Mouse (Mus musculus) hindbrain, embryonic 10.5 days (tissue): ENCODE measurements around the gene Nat8f5. TPM values are rescaled to one million over a fixed set of nuclear protein-coding genes. Genes with fewer than 3 reads are reported as not detected.
"Not testable (repeated sequence)": the region's sequence is repeated elsewhere in the genome, so short reads cannot be mapped to it uniquely, and the experiment has no call there.

Experiments used
- DNase-seq: peaks from one replicate; pipeline ENCODE4 v3.0.0-alpha.2; 2017; ENCODE audit warnings: low spot score
- H3K27ac ChIP-seq: fragments of 300-500 bp; sonication (generic); 2 replicates; pipeline ENCODE4 v1.5.1; 2016; ENCODE audit warnings: mild to moderate bottlenecking, moderate library complexity
- H3K27me3 ChIP-seq: fragments of 300-500 bp; sonication (generic); 2 replicates; pipeline ENCODE4 v1.6.1; 2016; ENCODE audit warnings: mild to moderate bottlenecking; ENCODE audit not compliant: poor library complexity, insufficient read depth, severe bottlenecking
- H3K36me3 ChIP-seq: fragments of 300-500 bp; sonication (generic); 2 replicates; pipeline ENCODE4 v1.6.1; 2016; ENCODE audit warnings: mild to moderate bottlenecking, moderate library complexity
- H3K4me1 ChIP-seq: fragments of 300-500 bp; sonication (generic); replicated peaks from 2 replicates; pipeline ENCODE4 v1.6.1; 2016; ENCODE audit warnings: mild to moderate bottlenecking
- H3K4me3 ChIP-seq: fragments of 300-500 bp; sonication (generic); 2 replicates; pipeline ENCODE4 v1.5.1; 2016; ENCODE audit warnings: mild to moderate bottlenecking, moderate library complexity
- H3K9me3 ChIP-seq: fragments of 300-500 bp; sonication (generic); 2 replicates; pipeline ENCODE4 v1.6.1; 2016; ENCODE audit warnings: mild to moderate bottlenecking, moderate library complexity
- WGBS: fragments of 180-500 bp; shearing (Covaris S2); methylation state at CpG from one replicate; pipeline ENCODE4 v1.1.7; 2016; 5-methylcytosine and 5-hydroxymethylcytosine counted together
- polyA plus RNA-seq: library from polyadenylated mRNA; unstranded; fragments of >200 nt; fragmentation: Nextera tagmentation; extraction: Ambion mirVana; gene quantifications from 2 replicates; pipeline ENCODE4 v1.2.1, GENCODE M21; 2016

Nat8f5 gene
- polyA plus RNA-seq, 1 experiment from 2014 or later, result not detected

DNA sequence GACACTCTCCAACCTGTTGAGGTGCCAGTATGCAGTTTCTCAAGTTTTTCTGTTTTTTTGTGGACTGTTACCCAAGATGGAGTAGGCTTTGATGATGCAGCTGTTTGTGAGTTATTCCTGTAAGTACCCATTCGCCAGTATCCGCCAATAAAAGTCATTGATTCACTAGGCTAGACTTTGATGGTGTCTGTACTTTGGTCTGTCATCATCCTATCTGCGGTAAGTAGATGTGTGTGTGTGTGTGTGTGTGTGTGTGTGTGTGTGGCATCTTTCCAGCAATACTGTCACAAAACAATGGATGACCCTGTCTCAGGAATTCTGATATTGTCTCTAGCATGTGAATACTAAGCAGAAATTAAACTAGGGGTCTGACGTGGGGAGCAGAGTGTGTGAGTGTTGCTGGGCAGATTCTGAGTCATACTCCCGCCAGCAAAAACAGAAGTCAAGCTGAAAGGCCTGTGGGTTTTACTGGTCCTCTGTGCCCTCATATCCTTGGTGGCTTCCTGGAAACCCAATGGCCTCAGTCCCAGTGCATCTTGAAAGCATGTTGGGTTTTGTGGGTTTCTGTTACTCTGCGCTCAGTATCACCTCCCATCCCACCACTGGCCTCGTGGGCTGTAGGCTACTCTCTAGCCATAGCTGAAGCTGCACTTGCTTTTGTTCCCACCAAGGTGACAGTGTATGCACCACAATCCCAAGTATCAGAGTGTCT, 30.4 kb upstream of the Nat8f5 start:
- 89% methylated on average over 7 of the region's 7 CpGs for WGBS
- H3K4me3 ChIP-seq, result no peak overlapping the region
- H3K27ac ChIP-seq, result no peak overlapping the region
- peaks cover 8% of the 10 kb centered on the region for H3K4me1 ChIP-seq
- no peaks in the 10 kb centered on the region for H3K36me3 ChIP-seq
- H3K27me3 ChIP-seq, result no peaks in the 10 kb centered on the region
- H3K9me3 ChIP-seq, result no peaks in the 10 kb centered on the region
- DNase-seq, result no peak

GRCm38 (mm10) chr6:85849240-85849639, 28.5 kb upstream of the Nat8f5 start:
- Histone ChIP-seq H3K27ac (peak overlapping the region; percentile 41; the same call in 1 of the 2 replicates), H3K9me3 (no peaks in the 10 kb centered on the region), H3K4me1 (peaks cover 8% of the 10 kb centered on the region), H3K4me3 (no peak overlapping the region), H3K36me3 (no peaks in the 10 kb centered on the region), H3K27me3 (no peaks in the 10 kb centered on the region)
- 31% methylated on average over 2 of the region's 2 CpGs for WGBS
- no peak for DNase-seq

GRCm38 (mm10) chr6:85848140-85848539, 27.4 kb upstream of the Nat8f5 start:
- no peaks in the 10 kb centered on the region for H3K9me3 ChIP-seq
- WGBS, result 88% methylated on average over 4 of the region's 4 CpGs
- DNase-seq, result no peak
- no peaks in the 10 kb centered on the region for H3K27me3 ChIP-seq
- no peak overlapping the region for H3K4me3 ChIP-seq
- H3K4me1 ChIP-seq, result peaks cover 8% of the 10 kb centered on the region
- no peaks in the 10 kb centered on the region for H3K36me3 ChIP-seq
- H3K27ac ChIP-seq, result no peak overlapping the region

DNA sequence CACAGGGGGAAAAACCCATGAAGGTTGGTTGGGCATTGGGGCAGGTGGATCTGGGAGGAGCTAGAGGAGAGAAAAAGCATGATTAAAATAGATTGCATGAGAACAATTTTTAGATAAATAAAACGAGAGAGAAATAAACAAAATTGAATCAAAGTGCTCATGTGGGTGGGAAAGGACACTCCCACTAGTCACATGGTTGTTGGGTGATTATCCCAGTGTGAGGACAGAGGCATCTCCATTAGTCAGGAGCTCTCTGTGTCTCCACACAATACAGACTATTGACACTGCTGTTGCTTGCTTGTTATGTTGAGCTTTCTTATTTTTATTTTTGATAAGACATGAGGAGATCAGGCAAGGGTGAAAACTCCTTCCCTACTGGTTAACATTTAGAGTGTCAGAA, 26.1 kb upstream of the Nat8f5 start:
- Histone ChIP-seq H3K27me3 (no peaks in the 10 kb centered on the region), H3K27ac (no peak overlapping the region), H3K9me3 (no peaks in the 10 kb centered on the region), H3K36me3 (no peaks in the 10 kb centered on the region), H3K4me1 (peaks cover 8% of the 10 kb centered on the region), H3K4me3 (no peak overlapping the region)
- 59% methylated on average over 1 of the region's 1 CpGs for WGBS
- no peak for DNase-seq

DNA sequence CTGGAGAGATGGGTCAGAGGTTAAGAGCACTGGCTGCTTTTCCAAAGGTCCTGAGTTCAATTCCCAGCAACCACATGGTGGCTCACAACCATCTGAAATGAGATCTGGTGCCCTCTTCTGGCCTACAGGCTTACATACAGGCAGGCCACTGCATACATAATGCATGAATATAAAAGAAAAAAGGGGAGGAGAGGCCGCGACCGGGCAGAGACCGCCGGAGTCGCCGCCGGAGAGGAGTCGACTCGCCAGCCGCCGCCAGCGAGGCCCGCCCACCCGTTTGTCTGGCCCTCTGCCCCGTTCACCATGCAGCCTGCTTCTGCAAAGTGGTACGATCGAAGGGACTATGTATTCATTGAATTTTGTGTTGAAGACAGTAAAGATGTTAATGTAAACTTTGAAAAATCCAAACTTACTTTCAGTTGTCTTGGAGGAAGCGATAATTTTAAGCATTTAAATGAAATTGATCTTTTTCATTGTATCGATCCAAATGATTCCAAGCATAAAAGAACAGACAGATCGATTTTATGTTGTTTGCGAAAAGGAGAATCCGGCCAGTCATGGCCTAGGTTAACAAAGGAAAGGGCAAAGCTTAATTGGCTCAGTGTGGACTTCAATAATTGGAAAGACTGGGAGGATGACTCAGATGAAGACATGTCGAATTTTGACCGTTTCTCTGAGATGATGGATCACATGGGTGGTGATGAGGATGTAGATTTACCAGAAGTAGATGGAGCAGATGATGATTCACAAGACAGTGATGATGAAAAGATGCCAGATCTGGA, 23.1 kb upstream of the Nat8f5 start:
- not testable (repeated sequence) for H3K27me3 ChIP-seq, H3K27ac ChIP-seq, H3K9me3 ChIP-seq, H3K36me3 ChIP-seq, H3K4me1 ChIP-seq, H3K4me3 ChIP-seq
- peak; percentile 14 for DNase-seq
- 72% methylated on average over 25 of the region's 25 CpGs for WGBS

GRCm38 (mm10) chr6:85839982-85840381, 19.2 kb upstream of the Nat8f5 start:
- Histone ChIP-seq H3K27ac (no peak overlapping the region), H3K27me3 (no peaks in the 10 kb centered on the region), H3K9me3 (no peaks in the 10 kb centered on the region), H3K4me1 (peaks cover 5% of the 10 kb centered on the region; the same call in 1 of the 2 replicates), H3K4me3 (no peak overlapping the region), H3K36me3 (no peaks in the 10 kb centered on the region)
- 56% methylated on average over 4 of the region's 4 CpGs for WGBS
- no peak for DNase-seq

DNA sequence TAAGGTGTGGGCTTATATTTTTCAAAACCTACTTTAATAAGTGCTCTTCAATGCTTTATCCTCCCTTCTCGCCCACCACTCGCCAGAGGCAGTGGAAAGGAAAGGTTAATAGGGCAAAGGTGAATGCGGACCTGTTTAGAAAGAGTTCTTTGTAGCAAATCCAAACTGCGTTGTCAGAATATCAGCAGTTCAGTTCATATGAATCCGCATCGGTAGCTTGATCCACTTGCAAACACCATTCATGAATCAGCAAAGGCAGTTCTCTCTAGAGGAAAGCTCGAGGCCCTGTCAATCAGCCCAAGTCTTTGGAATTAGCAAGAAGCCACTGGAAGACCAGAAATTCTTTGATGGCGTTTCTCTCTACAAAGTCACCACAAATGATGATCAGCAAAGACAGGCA, 17.9 kb upstream of the Nat8f5 start:
- no peak for DNase-seq
- 60% methylated on average over 8 of the region's 8 CpGs for WGBS
- H3K9me3 ChIP-seq, result no peaks in the 10 kb centered on the region

GRCm38 (mm10) chr6:85837307-85837706, 16.5 kb upstream of the Nat8f5 start:
- peak; percentile 39 for DNase-seq
- H3K9me3 ChIP-seq, H3K27ac ChIP-seq, H3K27me3 ChIP-seq, H3K4me1 ChIP-seq, H3K36me3 ChIP-seq, H3K4me3 ChIP-seq: not testable (repeated sequence)
- 34% methylated on average over 12 of the region's 12 CpGs for WGBS

More for the DNA sequence above, 17.9 kb upstream of the Nat8f5 start:
- Histone ChIP-seq H3K36me3 (no peaks in the 10 kb centered on the region), H3K27me3 (no peaks in the 10 kb centered on the region), H3K4me3 (no peak overlapping the region), H3K27ac (no peak overlapping the region), H3K4me1 (peaks cover 5% of the 10 kb centered on the region; the same call in 1 of the 2 replicates)

DNA sequence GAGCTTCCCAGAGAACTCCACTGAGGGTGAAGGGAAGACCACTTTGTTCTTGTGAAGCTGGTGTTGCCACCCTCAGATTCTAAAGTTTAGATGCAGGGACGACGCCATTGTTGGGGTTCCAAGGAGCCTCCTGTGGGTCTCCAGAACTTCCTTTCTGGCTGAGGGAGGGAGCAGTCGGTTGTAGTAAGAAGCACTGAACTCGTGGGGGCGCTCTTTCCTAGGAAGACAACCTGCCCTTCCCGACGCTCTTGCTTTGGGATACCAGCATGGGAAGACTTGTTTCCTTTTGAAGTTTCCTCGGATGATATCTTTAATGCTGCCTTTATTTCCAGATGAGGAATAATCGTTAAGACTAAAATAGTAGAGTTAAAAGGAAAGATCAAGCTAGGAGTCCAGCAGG, 16.1 kb upstream of the Nat8f5 start:
- DNase-seq, H3K36me3 ChIP-seq, H3K4me1 ChIP-seq, H3K9me3 ChIP-seq, H3K4me3 ChIP-seq, H3K27me3 ChIP-seq, H3K27ac ChIP-seq: not testable (repeated sequence)
- 17% methylated on average over 9 of the region's 9 CpGs for WGBS

- H3K27ac ChIP-seq, H3K4me1 ChIP-seq, DNase-seq, H3K4me3 ChIP-seq, H3K9me3 ChIP-seq, H3K36me3 ChIP-seq, H3K27me3 ChIP-seq: not testable (repeated sequence)
- 78% methylated on average over 5 of the region's 5 CpGs for WGBS
Measured at GRCm38 (mm10) chr6:85836098-85836497, 15.3 kb upstream of the Nat8f5 start.

DNA sequence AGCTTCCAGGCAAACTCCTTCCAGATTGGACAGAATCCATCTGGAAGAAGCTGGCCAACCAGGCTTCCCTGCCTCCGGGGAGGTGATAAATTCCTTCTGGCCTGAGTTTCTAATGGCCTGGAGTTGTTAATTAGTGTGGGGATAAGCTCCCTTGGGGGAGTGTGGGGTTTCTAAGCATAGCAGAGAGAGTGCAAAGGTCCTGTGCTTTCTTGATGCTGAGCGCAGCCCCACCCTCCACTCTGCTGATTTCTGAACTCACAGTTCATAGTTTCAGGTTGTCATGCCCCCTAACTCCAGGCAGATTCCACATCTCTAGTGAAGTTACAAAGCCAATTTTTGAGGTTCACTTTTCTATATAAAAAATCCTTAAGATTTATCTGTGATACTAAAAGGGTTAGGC, 14.3 kb upstream of the Nat8f5 start:
- not testable (repeated sequence) for H3K4me1 ChIP-seq, H3K36me3 ChIP-seq, H3K27me3 ChIP-seq, H3K4me3 ChIP-seq, H3K27ac ChIP-seq, DNase-seq, H3K9me3 ChIP-seq
- WGBS, result 69% methylated on average over 1 of the region's 2 CpGs

- not testable (repeated sequence) for H3K36me3 ChIP-seq, H3K9me3 ChIP-seq, DNase-seq, H3K4me3 ChIP-seq, H3K4me1 ChIP-seq, H3K27ac ChIP-seq, H3K27me3 ChIP-seq
Measured at GRCm38 (mm10) chr6:85834504-85835100, 13.8 kb upstream of the Nat8f5 start.

GRCm38 (mm10) chr6:85831796-85832321, 11.1 kb upstream of the Nat8f5 start, which contains the start of gene Nat8:
Gene Nat8 (minus strand): TSS chr6:85832082.
- no peak within 1 kb of the TSS for H3K27ac ChIP-seq
- no peaks in the 10 kb centered on the region for H3K9me3 ChIP-seq
- no peak for DNase-seq
- 82% methylated on average over 7 of the region's 7 CpGs for whole genome bisulfite sequencing
- no peaks in the 10 kb centered on the region for H3K4me1 ChIP-seq
- no peak within 1 kb of the TSS for H3K4me3 ChIP-seq
- H3K36me3 ChIP-seq, result no peaks in the 10 kb centered on the region
- H3K27me3 ChIP-seq, result no peaks in the 10 kb centered on the region
